In genomic region chr3:121389860-121390530, GRCm38 (mm10) we compare ENCODE assay signal across 8 mouse cellular contexts. TPM values are rescaled to one million over a fixed set of nuclear protein-coding genes. Genes with fewer than 3 reads are reported as not detected.
DNase-seq lines count a peak whose midpoint lies in the region; ATAC-seq and TF ChIP-seq lines count a peak whose summit lies in the region.

No protein-coding gene starts in this region.

- no peak for DNase-seq in gastrocnemius, adult 2 months
- DNase-seq in gastrocnemius, adult 18-20 months (ENCODE audit: low spot score) = no peak
- peak; percentile 33 to 52 for DNase-seq in adrenal gland, postnatal 36 days
- DNase-seq in frontal cortex, postnatal 36 days (ENCODE audit: low spot score in 2 of 2) = peak; percentile 13 to 16
- DNase-seq in testis, postnatal 14 days (ENCODE audit: low spot score) = peak; percentile 42
- DNase-seq in spleen, adult 18-20 months = no peak

- peak overlapping the region; percentile 70 for H3K27ac ChIP-seq in gastrocnemius, adult 2 months
- H3K27ac ChIP-seq in kidney, embryonic 14.5 days (ENCODE audit: low read depth, low read length) = peak overlapping the region; percentile 82
- H3K27ac ChIP-seq in midbrain, embryonic 12.5 days (replicated peaks) = peak overlapping the region; percentile 52; the same call in 1 of the 2 replicates

- TF ChIP-seq CTCF in gastrocnemius, adult 2 months (IDR thresholded peaks at IDR 0.05) = no peak

- H3K4me1 ChIP-seq in kidney, embryonic 14.5 days (ENCODE audit: control insufficient read depth, insufficient read depth, low read length) = peaks cover 24% of the 10 kb centered on the region
- H3K4me1 ChIP-seq in midbrain, embryonic 12.5 days = peaks cover 12% of the 10 kb centered on the region

- peak overlapping the region; percentile 23; the same call in 1 of the 2 replicates for H3K9ac ChIP-seq in kidney, embryonic 14.5 days (ENCODE audit: low read depth, low read length)
- no peak overlapping the region for H3K9ac ChIP-seq in midbrain, embryonic 12.5 days (replicated peaks)

- H3K4me2 ChIP-seq in kidney, embryonic 14.5 days (replicated peaks; ENCODE audit: low read depth, low read length) = peak overlapping the region; percentile 41
- peak overlapping the region; percentile 44 for H3K4me2 ChIP-seq in midbrain, embryonic 12.5 days (replicated peaks)

- intact Hi-C loops in gastrocnemius, adult 2 months (cut with DNase I) = no loop called here

- WGBS in kidney, embryonic 14.5 days = 4% methylated on average over 17 of the region's 17 CpGs
- 21% methylated on average over 17 of the region's 17 CpGs for WGBS in midbrain, embryonic 12.5 days

- no peaks in the 10 kb centered on the region for H3K36me3 ChIP-seq in kidney, embryonic 14.5 days (ENCODE audit: control insufficient read depth, insufficient read depth, low read length)
- H3K36me3 ChIP-seq in midbrain, embryonic 12.5 days = no peaks in the 10 kb centered on the region

- peak overlapping the region; percentile 53 for H3K4me3 ChIP-seq in gastrocnemius, adult 2 months
- peak overlapping the region; percentile 13; the same call in 1 of the 2 replicates for H3K4me3 ChIP-seq in kidney, embryonic 14.5 days (ENCODE audit: low read length)
- H3K4me3 ChIP-seq in midbrain, embryonic 12.5 days = no peak overlapping the region

- no peaks in the 10 kb centered on the region for H3K9me3 ChIP-seq in kidney, embryonic 14.5 days (ENCODE audit: control insufficient read depth, low read length)
- no peaks in the 10 kb centered on the region for H3K9me3 ChIP-seq in midbrain, embryonic 12.5 days

- peak; percentile 77 for ATAC-seq in kidney, embryonic 14.5 days (ENCODE audit: low FRiP score, low TSS enrichment)
- peak; percentile 80 for ATAC-seq in midbrain, embryonic 12.5 days (ENCODE audit: low FRiP score, low read depth)

- H3K27me3 ChIP-seq in kidney, embryonic 14.5 days (ENCODE audit: control insufficient read depth, insufficient read depth, low read length) = no peaks in the 10 kb centered on the region
- H3K27me3 ChIP-seq in midbrain, embryonic 12.5 days = 0 out of 2 replicates have a peak, but pooled peaks cover 3% of the 10 kb centered on the region

RNA-seq across cellular contexts. Expression of gene Cnn3, which starts 36.3 kb away (rescaled TPM):
- total RNA-seq in gastrocnemius, adult 2 months (2021) = 10 to 100 TPM; 16.5 to 28.2 TPM
- total RNA-seq in gastrocnemius, adult 18-20 months (2021) = 10 to 100 TPM; 15.2 to 21.6 TPM
- 100 to 1,000 TPM; 284 to 529 TPM for total RNA-seq in adrenal gland, postnatal 36 days (2021)
- 570 and 666 TPM in 2 replicates for polyA plus RNA-seq in kidney, embryonic 14.5 days (2014; fragmentation: Nextera tagmentation; extraction: Ambion mirVana)
- 905 and 975 TPM in 2 replicates for polyA plus RNA-seq in midbrain, embryonic 12.5 days (2016; fragmentation: Nextera tagmentation; extraction: Ambion mirVana)

Comparison
In these comparisons a context has a peak if more than half of its experiments do, and no peak if none do; other contexts are left out.
1. DNase-seq: peak in adrenal gland, postnatal 36 days (2 of 2), frontal cortex, postnatal 36 days (2 of 2) and testis, postnatal 14 days (single experiment); none in gastrocnemius, adult 2 months (single experiment), gastrocnemius, adult 18-20 months (single experiment) and spleen, adult 18-20 months (0 of 2).
2. RNA of gene Cnn3, which starts 36.3 kb away (total RNA-seq): 284 to 529 TPM in adrenal gland, postnatal 36 days; 16.5 to 28.2 TPM in gastrocnemius, adult 2 months and 15.2 to 21.6 TPM in gastrocnemius, adult 18-20 months; every median in the first group is over 4 times any median in the second.
3. Peak in every context shown above with its lines, with median percentiles within 50 percentile points of each other: H3K27ac ChIP-seq.